Mouse (Mus musculus): Measurements from ENCODE around the gene Dclk1. TPM values are rescaled to one million over a fixed set of nuclear protein-coding genes. Genes with fewer than 3 reads are reported as not detected.

Dclk1 gene
- polyA plus RNA-seq, 2 experiments = 23.3 to 66.2 TPM

DNA sequence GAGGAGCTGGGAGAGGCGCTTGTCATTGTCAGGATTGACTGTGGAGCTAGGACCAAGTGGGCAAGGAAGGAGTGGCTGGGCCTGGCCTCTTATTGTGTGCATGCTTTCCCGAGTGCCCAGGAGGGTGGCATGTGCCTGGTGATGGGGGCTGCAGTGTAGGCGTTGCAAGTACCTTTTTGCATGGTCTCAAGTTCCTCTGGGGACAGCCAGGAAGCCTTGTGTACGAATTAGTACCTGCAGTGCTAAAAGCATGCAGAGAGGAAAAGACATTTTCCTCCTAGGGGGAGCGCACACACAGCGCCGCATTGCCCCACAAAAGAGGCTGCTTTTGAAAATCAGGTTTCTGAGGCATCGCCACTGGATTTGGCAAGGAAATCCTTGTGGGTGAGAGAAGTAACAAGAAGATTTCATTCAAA is 900 bp downstream of the Dclk1 start:
- peaks cover 9% of the 10 kb centered on the region; the same call in 1 of the 2 replicates for H3K4me1 ChIP-seq (ENCODE audit: control insufficient read depth, insufficient read depth, low read length)
- no peak for TF ChIP-seq POLR2A (IDR thresholded peaks at IDR 0.05; ENCODE audit: borderline replicate concordance, extremely low read depth, insufficient read depth, insufficient read length)
- H3K36me3 ChIP-seq (ENCODE audit: control insufficient read depth, insufficient read depth, low read length) = peaks cover 8% of the 10 kb centered on the region
- peak overlapping the region; percentile 69 for H3K4me3 ChIP-seq (replicated peaks; ENCODE audit: low read length)
- no peaks in the 10 kb centered on the region for H3K9me3 ChIP-seq (ENCODE audit: control insufficient read depth, low read length)
- H3K27me3 ChIP-seq (ENCODE audit: control insufficient read depth, insufficient read depth, low read length) = no peaks in the 10 kb centered on the region
- DNase-seq (ENCODE audit: low spot score) (no peak), ATAC-seq (ENCODE audit: low FRiP score, low read depth) (no peak)
- WGBS = 2% methylated on average over 8 of the region's 8 CpGs
- H3K27ac ChIP-seq (replicated peaks; ENCODE audit: low read depth, low read length) = peak overlapping the region; percentile 79
- peak overlapping the region; percentile 84 for H3K4me2 ChIP-seq (replicated peaks; ENCODE audit: low read depth, low read length, severe bottlenecking)
- H3K9ac ChIP-seq (ENCODE audit: low read depth, low read length, severe bottlenecking) = peak overlapping the region; percentile 81

DNA sequence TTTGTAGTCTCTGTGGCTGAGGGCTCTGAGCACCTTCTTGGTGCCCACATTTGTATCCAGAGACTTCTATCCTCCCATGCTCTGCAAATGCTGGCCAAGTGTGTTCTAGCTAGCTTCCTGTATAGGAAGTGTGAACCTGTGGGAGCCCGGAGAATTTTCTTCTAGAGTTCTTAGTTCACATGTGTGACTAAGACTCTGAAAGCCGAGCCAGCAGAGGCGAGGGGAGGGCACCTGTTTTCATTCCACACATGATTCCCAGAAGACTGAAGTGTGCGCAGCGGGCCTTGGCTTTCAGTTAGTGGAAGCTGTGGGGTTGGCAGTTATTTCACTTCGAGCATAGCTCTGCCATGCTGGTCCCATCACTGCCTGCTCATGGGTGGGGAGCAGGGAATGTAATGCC is 1.9 kb downstream of the Dclk1 start:
- peaks cover 8% of the 10 kb centered on the region for H3K36me3 ChIP-seq (ENCODE audit: control insufficient read depth, insufficient read depth, low read length)
- peak overlapping the region; percentile 84 for H3K4me2 ChIP-seq (replicated peaks; ENCODE audit: low read depth, low read length, severe bottlenecking)
- H3K9me3 ChIP-seq (ENCODE audit: control insufficient read depth, low read length) = no peaks in the 10 kb centered on the region
- H3K4me1 ChIP-seq (ENCODE audit: control insufficient read depth, insufficient read depth, low read length) = peaks cover 9% of the 10 kb centered on the region; the same call in 1 of the 2 replicates
- H3K9ac ChIP-seq (ENCODE audit: low read depth, low read length, severe bottlenecking) = no peak overlapping the region
- no peak overlapping the region for H3K27ac ChIP-seq (replicated peaks; ENCODE audit: low read depth, low read length)
- 33% methylated on average over 6 of the region's 6 CpGs for WGBS
- ATAC-seq (ENCODE audit: low FRiP score, low read depth) = no peak; the same call in 1 of the 2 replicates
- H3K27me3 ChIP-seq (ENCODE audit: control insufficient read depth, insufficient read depth, low read length) = no peaks in the 10 kb centered on the region
- no peak for TF ChIP-seq POLR2A (IDR thresholded peaks at IDR 0.05; ENCODE audit: borderline replicate concordance, extremely low read depth, insufficient read depth, insufficient read length)
- H3K4me3 ChIP-seq (replicated peaks; ENCODE audit: low read length) = peak overlapping the region; percentile 69
- peak; percentile 40 for DNase-seq (ENCODE audit: low spot score)

DNA sequence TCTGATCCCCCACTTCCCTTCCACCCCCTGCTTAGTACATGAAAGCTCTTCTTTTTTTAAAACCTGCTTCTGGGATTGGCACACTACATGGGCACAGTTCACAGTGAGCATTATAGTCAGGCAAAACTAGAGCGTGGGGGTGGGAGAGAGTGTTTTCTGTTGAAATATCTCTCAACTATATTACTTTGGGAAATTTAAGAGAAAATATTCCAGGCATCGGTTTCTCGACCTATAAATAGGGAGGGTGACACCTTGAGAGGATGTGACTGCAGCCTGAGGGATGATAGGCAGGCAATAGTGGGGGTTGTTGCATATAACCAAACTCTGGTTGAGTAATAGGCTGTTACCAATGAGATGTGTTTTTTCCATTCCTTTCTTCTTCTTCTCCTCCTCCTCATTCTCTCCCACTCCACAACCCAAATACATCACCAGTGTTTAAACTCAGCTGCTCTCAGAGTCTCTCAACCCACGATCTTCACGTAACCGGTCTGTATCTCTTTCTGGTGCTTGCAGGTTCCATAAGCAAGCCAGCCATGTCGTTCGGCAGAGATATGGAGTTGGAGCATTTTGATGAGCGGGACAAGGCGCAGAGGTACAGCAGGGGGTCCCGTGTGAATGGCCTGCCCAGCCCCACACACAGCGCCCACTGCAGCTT is 4.6 kb downstream of the Dclk1 start:
- no peaks in the 10 kb centered on the region for H3K27me3 ChIP-seq (ENCODE audit: control insufficient read depth, insufficient read depth, low read length)
- H3K36me3 ChIP-seq (ENCODE audit: control insufficient read depth, insufficient read depth, low read length) = peaks cover 11% of the 10 kb centered on the region
- H3K4me1 ChIP-seq (ENCODE audit: control insufficient read depth, insufficient read depth, low read length) = peaks cover 9% of the 10 kb centered on the region; the same call in 1 of the 2 replicates
- no peak overlapping the region for H3K27ac ChIP-seq (replicated peaks; ENCODE audit: low read depth, low read length)
- H3K9ac ChIP-seq (ENCODE audit: low read depth, low read length, severe bottlenecking) = no peak overlapping the region
- no peak overlapping the region for H3K4me2 ChIP-seq (replicated peaks; ENCODE audit: low read depth, low read length, severe bottlenecking)
- DNase-seq (ENCODE audit: low spot score) (no peak), ATAC-seq (ENCODE audit: low FRiP score, low read depth) (no peak)
- H3K4me3 ChIP-seq (replicated peaks; ENCODE audit: low read length) = no peak overlapping the region
- no peaks in the 10 kb centered on the region for H3K9me3 ChIP-seq (ENCODE audit: control insufficient read depth, low read length)
- WGBS = 86% methylated on average over 12 of the region's 12 CpGs
- no peak for TF ChIP-seq POLR2A (IDR thresholded peaks at IDR 0.05; ENCODE audit: borderline replicate concordance, extremely low read depth, insufficient read depth, insufficient read length)

DNA sequence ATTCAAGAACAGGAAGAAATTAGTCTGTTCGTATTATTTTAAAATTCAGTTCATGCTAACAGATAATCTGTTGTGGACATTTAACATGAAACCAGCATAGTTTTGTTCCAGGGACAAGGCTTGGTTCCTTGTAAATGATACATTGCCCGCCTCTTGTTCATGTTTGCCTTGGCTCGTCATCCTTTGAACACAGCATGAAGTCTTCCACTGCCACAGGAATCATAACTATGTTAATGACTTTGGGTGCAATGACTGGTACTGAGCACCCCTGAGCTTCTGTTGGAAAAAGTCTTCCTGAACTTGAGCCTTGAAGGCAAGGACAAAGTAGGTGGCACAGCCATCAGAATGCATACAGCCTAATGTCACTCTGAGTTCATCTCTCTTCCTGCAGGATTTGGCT is 5.9 kb downstream of the Dclk1 start:
- Histone ChIP-seq H3K4me1 (ENCODE audit: control insufficient read depth, insufficient read depth, low read length) (peaks cover 4% of the 10 kb centered on the region; the same call in 1 of the 2 replicates), H3K36me3 (ENCODE audit: control insufficient read depth, insufficient read depth, low read length) (peaks cover 11% of the 10 kb centered on the region), H3K4me2 (replicated peaks; ENCODE audit: low read depth, low read length, severe bottlenecking) (no peak overlapping the region), H3K27me3 (ENCODE audit: control insufficient read depth, insufficient read depth, low read length) (no peaks in the 10 kb centered on the region), H3K27ac (replicated peaks; ENCODE audit: low read depth, low read length) (no peak overlapping the region), H3K9me3 (ENCODE audit: control insufficient read depth, low read length) (no peaks in the 10 kb centered on the region), H3K9ac (ENCODE audit: low read depth, low read length, severe bottlenecking) (no peak overlapping the region), H3K4me3 (replicated peaks; ENCODE audit: low read length) (no peak overlapping the region)
- TF ChIP-seq POLR2A (IDR thresholded peaks at IDR 0.05; ENCODE audit: borderline replicate concordance, extremely low read depth, insufficient read depth, insufficient read length) = no peak
- DNase-seq (ENCODE audit: low spot score) = no peak
- WGBS = 79% methylated on average over 3 of the region's 3 CpGs
- ATAC-seq (ENCODE audit: low FRiP score, low read depth) = no peak

DNA sequence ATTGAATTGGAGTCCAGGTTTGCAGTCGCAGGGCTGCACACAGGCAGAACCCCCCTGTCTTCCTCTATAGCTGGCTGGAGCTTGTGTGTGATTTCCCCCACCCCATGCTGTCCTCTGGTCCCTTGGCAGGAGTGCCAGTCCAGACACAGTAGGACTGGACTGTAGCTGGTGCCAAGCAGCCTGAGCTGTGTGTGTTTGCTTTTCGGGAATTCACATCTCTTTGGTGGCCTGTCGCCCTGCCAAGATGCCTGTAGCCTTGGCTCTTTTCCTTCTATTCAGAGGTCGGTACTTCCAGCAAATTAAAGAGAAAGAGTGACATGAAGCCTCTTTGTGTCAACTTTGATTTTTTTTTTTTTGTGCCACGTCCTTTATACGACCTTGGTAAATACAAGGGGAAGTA is 6.3 kb downstream of the Dclk1 start:
- no peak overlapping the region for H3K9ac ChIP-seq (ENCODE audit: low read depth, low read length, severe bottlenecking)
- peaks cover 2% of the 10 kb centered on the region; the same call in 1 of the 2 replicates for H3K4me1 ChIP-seq (ENCODE audit: control insufficient read depth, insufficient read depth, low read length)
- no peaks in the 10 kb centered on the region for H3K27me3 ChIP-seq (ENCODE audit: control insufficient read depth, insufficient read depth, low read length)
- no peak overlapping the region for H3K4me3 ChIP-seq (replicated peaks; ENCODE audit: low read length)
- DNase-seq (ENCODE audit: low spot score) (no peak), ATAC-seq (ENCODE audit: low FRiP score, low read depth) (no peak)
- no peaks in the 10 kb centered on the region for H3K9me3 ChIP-seq (ENCODE audit: control insufficient read depth, low read length)
- peaks cover 11% of the 10 kb centered on the region for H3K36me3 ChIP-seq (ENCODE audit: control insufficient read depth, insufficient read depth, low read length)
- H3K27ac ChIP-seq (replicated peaks; ENCODE audit: low read depth, low read length) = no peak overlapping the region
- no peak for TF ChIP-seq POLR2A (IDR thresholded peaks at IDR 0.05; ENCODE audit: borderline replicate concordance, extremely low read depth, insufficient read depth, insufficient read length)
- WGBS = 73% methylated on average over 6 of the region's 6 CpGs
- H3K4me2 ChIP-seq (replicated peaks; ENCODE audit: low read depth, low read length, severe bottlenecking) = no peak overlapping the region

Measured in limb, embryonic 14.5 days (tissue).